Mouse (Mus musculus): ENCODE measurements at regions not wholly inside any gene's neighbourhood (a gene's known extent, or its start where the extent isn't known, plus 50 kb on each side); places are given as distances from the start of the nearest gene placed in this dataset.
A peak's percentile ranks its signal among the peaks of the same experiment; 100 is the strongest.

DNA sequence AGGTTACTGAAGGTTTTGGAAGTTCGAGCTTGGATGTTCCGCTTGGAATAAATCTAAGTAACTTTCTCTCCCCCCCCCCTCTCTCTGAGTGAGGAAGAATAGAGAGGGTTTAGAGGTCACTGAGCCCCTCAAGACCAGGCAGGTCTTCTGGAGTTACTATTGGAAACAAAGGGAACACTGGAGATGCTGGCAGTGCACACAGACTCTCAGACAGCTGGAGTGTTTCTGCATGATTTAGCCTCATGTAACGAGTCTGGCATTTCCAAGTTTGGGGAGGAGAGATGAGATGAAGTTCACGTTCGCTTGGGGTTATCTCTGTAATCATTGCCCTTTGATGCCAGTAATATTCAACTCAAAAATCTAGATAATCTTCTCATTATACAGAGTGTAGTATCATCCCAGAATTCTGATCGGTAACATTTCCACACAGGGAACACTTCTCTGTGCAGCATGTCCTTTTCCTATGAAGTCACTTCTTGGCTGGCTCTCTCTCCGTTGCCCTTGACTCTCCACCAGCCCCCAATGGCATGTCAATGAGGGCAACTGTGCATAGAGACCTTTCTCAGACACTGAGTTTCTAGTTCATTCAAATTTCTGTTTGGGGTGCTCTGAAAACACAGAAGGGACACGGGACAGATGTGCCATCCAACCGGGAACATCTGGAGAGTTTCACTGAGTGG lies 351.0 kb upstream of the Id4 start:
- ATAC-seq (ENCODE audit: low FRiP score, low TSS enrichment) (no peak), DNase-seq (ENCODE audit: low spot score) (no peak)
- no peak overlapping the region for H3K27ac ChIP-seq (replicated peaks)
- no peaks in the 10 kb centered on the region for H3K4me1 ChIP-seq (replicated peaks; ENCODE audit: control insufficient read depth, insufficient read depth)
- H3K4me3 ChIP-seq (ENCODE audit: low read depth, low read length) = no peak overlapping the region
- TF ChIP-seq EP300 (optimal IDR thresholded peaks at IDR 0.05) = no peak
- no peaks in the 10 kb centered on the region for H3K27me3 ChIP-seq (ENCODE audit: control insufficient read depth, insufficient read depth, low read length)
- no peak overlapping the region for H3K4me2 ChIP-seq (replicated peaks; ENCODE audit: low read depth)
- WGBS = 68% methylated on average over 9 of the region's 9 CpGs
- H3K36me3 ChIP-seq (ENCODE audit: control insufficient read depth, insufficient read depth, low read length) = no peaks in the 10 kb centered on the region
- no peaks in the 10 kb centered on the region for H3K9me3 ChIP-seq (ENCODE audit: control insufficient read depth, low read length)
- no peak overlapping the region for H3K9ac ChIP-seq (ENCODE audit: low read length)

DNA sequence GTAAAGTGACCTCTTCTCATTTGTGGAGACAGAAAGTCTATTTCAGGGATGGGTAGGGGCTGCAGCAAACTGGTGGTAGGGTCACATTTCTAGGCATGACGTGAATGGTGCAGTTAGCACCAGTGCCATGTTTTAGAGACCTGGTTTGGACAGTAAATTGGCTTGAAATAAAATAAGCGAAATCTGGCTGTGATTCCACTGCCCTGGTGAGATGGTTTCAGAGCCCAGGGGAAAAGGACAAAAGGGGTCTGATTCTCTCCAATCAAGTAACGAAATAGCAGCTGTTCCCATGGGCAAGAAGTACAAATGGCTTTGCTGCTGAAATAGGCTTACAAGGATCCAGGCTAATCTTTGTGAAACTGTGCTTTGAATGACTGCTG lies 350.5 kb upstream of the Id4 start:
- Histone ChIP-seq H3K36me3 (ENCODE audit: control insufficient read depth, insufficient read depth, low read length) (no peaks in the 10 kb centered on the region), H3K27me3 (ENCODE audit: control insufficient read depth, insufficient read depth, low read length) (no peaks in the 10 kb centered on the region), H3K4me1 (replicated peaks; ENCODE audit: control insufficient read depth, insufficient read depth) (no peaks in the 10 kb centered on the region), H3K4me3 (ENCODE audit: low read depth, low read length) (no peak overlapping the region), H3K9ac (ENCODE audit: low read length) (no peak overlapping the region), H3K4me2 (replicated peaks; ENCODE audit: low read depth) (no peak overlapping the region), H3K9me3 (ENCODE audit: control insufficient read depth, low read length) (no peaks in the 10 kb centered on the region), H3K27ac (replicated peaks) (no peak overlapping the region)
- no peak for DNase-seq (ENCODE audit: low spot score)
- TF ChIP-seq CTCF (IDR thresholded peaks at IDR 0.05; ENCODE audit: low read depth) = no peak
- no peak for ATAC-seq (ENCODE audit: low FRiP score, low TSS enrichment)
- WGBS = 81% methylated on average over 3 of the region's 3 CpGs

DNA sequence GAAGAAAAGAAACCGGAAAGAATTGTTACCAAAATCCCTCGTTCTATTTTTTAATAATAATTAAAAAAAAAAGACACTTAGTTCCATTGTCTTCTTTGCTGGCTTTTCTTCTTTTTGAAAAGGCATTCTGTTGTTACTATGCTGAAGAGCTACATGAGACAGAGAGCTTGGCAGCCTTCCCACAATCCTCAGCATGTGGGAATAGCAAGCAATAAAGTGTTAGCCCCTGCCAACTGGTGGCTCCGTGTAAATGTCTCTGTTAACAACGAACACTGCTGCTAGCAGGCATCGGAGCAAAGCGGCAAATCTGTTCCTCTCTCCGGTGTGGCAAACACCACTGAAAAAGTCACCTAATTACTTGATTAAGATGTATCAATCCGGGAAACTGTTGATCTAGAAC lies 344.6 kb upstream of the Id4 start:
- Histone ChIP-seq H3K27ac (replicated peaks) (no peak overlapping the region), H3K9me3 (ENCODE audit: control insufficient read depth, low read length) (no peaks in the 10 kb centered on the region), H3K4me2 (replicated peaks; ENCODE audit: low read depth) (no peak overlapping the region), H3K36me3 (ENCODE audit: control insufficient read depth, insufficient read depth, low read length) (no peaks in the 10 kb centered on the region), H3K4me3 (ENCODE audit: low read depth, low read length) (no peak overlapping the region), H3K4me1 (replicated peaks; ENCODE audit: control insufficient read depth, insufficient read depth) (no peaks in the 10 kb centered on the region), H3K27me3 (ENCODE audit: control insufficient read depth, insufficient read depth, low read length) (no peaks in the 10 kb centered on the region), H3K9ac (ENCODE audit: low read length) (no peak overlapping the region)
- no peak for DNase-seq (ENCODE audit: low spot score)
- TF ChIP-seq CTCF (IDR thresholded peaks at IDR 0.05; ENCODE audit: low read depth) = no peak
- no peak for TF ChIP-seq EP300 (optimal IDR thresholded peaks at IDR 0.05)
- WGBS = 78% methylated on average over 8 of the region's 8 CpGs
- ATAC-seq (ENCODE audit: low FRiP score, low TSS enrichment) = no peak

DNA sequence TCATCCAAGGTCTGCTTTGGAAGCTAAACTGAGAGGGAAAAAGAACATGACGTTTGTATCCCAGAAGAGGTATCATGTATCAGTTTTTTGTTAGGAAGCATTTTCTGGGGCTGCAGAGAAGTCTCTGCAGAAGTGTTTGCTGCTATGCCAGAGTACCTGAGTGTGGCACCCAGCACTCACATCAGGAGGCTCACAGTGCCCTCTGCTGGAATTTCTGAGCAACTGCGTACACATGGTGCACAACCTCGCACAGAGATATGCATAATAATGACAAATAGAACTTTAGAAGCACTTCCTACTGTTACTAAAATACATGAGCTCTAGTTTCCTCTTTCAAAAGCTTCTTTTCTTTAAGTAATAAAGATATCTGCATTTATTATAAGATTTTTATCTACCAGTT lies 343.7 kb upstream of the Id4 start:
- no peaks in the 10 kb centered on the region for H3K4me1 ChIP-seq (replicated peaks; ENCODE audit: control insufficient read depth, insufficient read depth)
- 94% methylated on average over 3 of the region's 3 CpGs for WGBS
- DNase-seq (ENCODE audit: low spot score) = no peak

DNA sequence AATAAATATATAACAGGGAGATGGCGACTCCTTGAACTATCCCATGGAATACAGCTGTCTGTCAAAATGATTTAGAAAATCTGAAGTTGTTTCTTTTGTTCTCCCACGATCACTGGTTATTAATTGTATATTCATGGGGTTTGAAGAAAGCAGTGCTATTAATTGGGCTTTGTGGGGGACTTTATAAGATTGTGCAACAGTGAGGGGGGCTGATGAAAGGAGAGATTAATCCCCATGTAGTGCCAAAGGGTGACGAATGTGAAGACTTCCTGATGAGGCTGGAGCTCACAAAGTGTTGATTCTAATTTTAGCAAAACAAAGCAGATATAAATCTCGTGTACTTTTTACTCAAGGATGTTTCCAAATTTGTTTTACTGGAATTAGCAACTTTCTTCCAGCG lies 340.0 kb upstream of the Id4 start:
- no peak overlapping the region for H3K4me2 ChIP-seq (replicated peaks; ENCODE audit: low read depth)
- no peaks in the 10 kb centered on the region for H3K27me3 ChIP-seq (ENCODE audit: control insufficient read depth, insufficient read depth, low read length)
- TF ChIP-seq EP300 (optimal IDR thresholded peaks at IDR 0.05) = no peak
- TF ChIP-seq CTCF (IDR thresholded peaks at IDR 0.05; ENCODE audit: low read depth) = no peak
- DNase-seq (ENCODE audit: low spot score) (no peak), ATAC-seq (ENCODE audit: low FRiP score, low TSS enrichment) (no peak)
- no peak overlapping the region for H3K4me3 ChIP-seq (ENCODE audit: low read depth, low read length)
- WGBS = 42% methylated on average over 5 of the region's 5 CpGs
- no peaks in the 10 kb centered on the region for H3K4me1 ChIP-seq (replicated peaks; ENCODE audit: control insufficient read depth, insufficient read depth)
- no peak overlapping the region for H3K9ac ChIP-seq (ENCODE audit: low read length)
- H3K27ac ChIP-seq (replicated peaks) = no peak overlapping the region
- H3K9me3 ChIP-seq (ENCODE audit: control insufficient read depth, low read length) = no peaks in the 10 kb centered on the region
- H3K36me3 ChIP-seq (ENCODE audit: control insufficient read depth, insufficient read depth, low read length) = no peaks in the 10 kb centered on the region

More for the DNA sequence above, 343.7 kb upstream of the Id4 start:
- no peak overlapping the region for H3K4me2 ChIP-seq (replicated peaks; ENCODE audit: low read depth)
- H3K9me3 ChIP-seq (ENCODE audit: control insufficient read depth, low read length) = no peaks in the 10 kb centered on the region
- no peak for ATAC-seq (ENCODE audit: low FRiP score, low TSS enrichment)
- no peak overlapping the region for H3K4me3 ChIP-seq (ENCODE audit: low read depth, low read length)
- H3K27ac ChIP-seq (replicated peaks) = no peak overlapping the region
- TF ChIP-seq EP300 (optimal IDR thresholded peaks at IDR 0.05) (no peak), CTCF (IDR thresholded peaks at IDR 0.05; ENCODE audit: low read depth) (peak; percentile 38)
- H3K9ac ChIP-seq (ENCODE audit: low read length) = no peak overlapping the region
- no peaks in the 10 kb centered on the region for H3K36me3 ChIP-seq (ENCODE audit: control insufficient read depth, insufficient read depth, low read length)
- H3K27me3 ChIP-seq (ENCODE audit: control insufficient read depth, insufficient read depth, low read length) = no peaks in the 10 kb centered on the region

DNA sequence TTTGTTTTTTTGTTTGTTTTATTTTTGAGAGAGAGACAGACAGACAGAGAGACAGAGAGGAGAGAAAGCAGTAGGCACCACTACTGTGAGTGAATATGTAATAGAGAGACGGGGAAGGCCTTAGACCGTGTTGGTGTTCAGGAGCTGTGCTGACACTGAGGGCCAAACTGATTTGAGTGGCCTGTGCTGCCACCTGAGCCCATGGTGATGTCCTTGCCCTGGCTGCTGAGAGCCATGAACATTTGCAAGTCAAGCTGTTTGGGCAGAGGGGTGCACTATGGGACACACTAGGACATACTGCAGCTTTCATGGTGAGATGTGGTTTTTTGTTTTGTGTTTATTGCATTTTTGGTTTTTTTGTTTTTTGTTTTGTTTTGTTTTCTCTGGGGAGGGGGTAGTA lies 320.3 kb upstream of the Id4 start:
- Histone ChIP-seq H3K4me2 (replicated peaks; ENCODE audit: low read depth) (no peak overlapping the region), H3K36me3 (ENCODE audit: control insufficient read depth, insufficient read depth, low read length) (no peaks in the 10 kb centered on the region), H3K9ac (ENCODE audit: low read length) (no peak overlapping the region), H3K9me3 (ENCODE audit: control insufficient read depth, low read length) (no peaks in the 10 kb centered on the region), H3K27me3 (ENCODE audit: control insufficient read depth, insufficient read depth, low read length) (no peaks in the 10 kb centered on the region), H3K4me1 (replicated peaks; ENCODE audit: control insufficient read depth, insufficient read depth) (no peaks in the 10 kb centered on the region; the same call in 1 of the 2 replicates), H3K27ac (replicated peaks) (no peak overlapping the region), H3K4me3 (ENCODE audit: low read depth, low read length) (no peak overlapping the region)
- 94% methylated on average over 2 of the region's 2 CpGs for WGBS
- no peak for ATAC-seq (ENCODE audit: low FRiP score, low TSS enrichment)
- no peak for DNase-seq (ENCODE audit: low spot score)
- no peak for TF ChIP-seq EP300 (optimal IDR thresholded peaks at IDR 0.05)
